ENCODE assay signal across 18 mouse cellular contexts in genomic region chr16:22618424-22619056, GRCm38 (mm10). TPM values are rescaled to one million over a fixed set of nuclear protein-coding genes. Genes with fewer than 3 reads are reported as not detected.
A peak's percentile ranks its signal among the peaks of the same experiment; 100 is the strongest.
DNase-seq lines count a peak whose midpoint lies in the region; ATAC-seq and TF ChIP-seq lines count a peak whose summit lies in the region.
"Had no signal": no experiment of that assay in that cellular context is flagged by ENCODE, and none has a peak within 500 bp of the region (broad histone marks: within the 10 kb centered on the region; RNA-seq: fewer than 3 reads in every experiment).

No protein-coding gene starts in this region.

- no peak overlapping the region for H3K27ac ChIP-seq in hindbrain, embryonic 15.5 days (replicated peaks)
- no peak overlapping the region for H3K27ac ChIP-seq in hindbrain, embryonic 11.5 days (ENCODE audit: low read depth, low read length)
- H3K27ac ChIP-seq in midbrain, embryonic 15.5 days = no peak overlapping the region
- H3K27ac ChIP-seq in midbrain, embryonic 11.5 days (ENCODE audit: low read depth, low read length) = no peak overlapping the region
- H3K27ac ChIP-seq in kidney, adult 2 months (ENCODE audit: insufficient read depth, low read depth, low read length) = no peak overlapping the region
- H3K27ac ChIP-seq: heart, embryonic 15.5 days; kidney, embryonic 15.5 days; lung, embryonic 15.5 days; neural tube, embryonic 12.5 days had no signal

- no peak overlapping the region for H3K9ac ChIP-seq in hindbrain, embryonic 15.5 days
- no peak overlapping the region for H3K9ac ChIP-seq in hindbrain, embryonic 11.5 days (ENCODE audit: low read depth, low read length)
- no peak overlapping the region for H3K9ac ChIP-seq in midbrain, embryonic 15.5 days
- no peak overlapping the region for H3K9ac ChIP-seq in midbrain, embryonic 11.5 days (ENCODE audit: low read length)
- H3K9ac ChIP-seq: heart, embryonic 15.5 days; kidney, embryonic 15.5 days; lung, embryonic 15.5 days; neural tube, embryonic 12.5 days had no signal

- no peaks in the 10 kb centered on the region for H3K36me3 ChIP-seq in hindbrain, embryonic 15.5 days
- H3K36me3 ChIP-seq in hindbrain, embryonic 11.5 days (ENCODE audit: control insufficient read depth, insufficient read depth, low read length) = no peaks in the 10 kb centered on the region
- no peaks in the 10 kb centered on the region for H3K36me3 ChIP-seq in midbrain, embryonic 15.5 days (replicated peaks)
- no peaks in the 10 kb centered on the region for H3K36me3 ChIP-seq in midbrain, embryonic 11.5 days (ENCODE audit: control insufficient read depth, insufficient read depth, low read length)
- no peaks in the 10 kb centered on the region for H3K36me3 ChIP-seq in kidney, adult 2 months (ENCODE audit: control insufficient read depth, insufficient read depth, low read length)
- H3K36me3 ChIP-seq: G1E; heart, embryonic 15.5 days; kidney, embryonic 15.5 days; lung, embryonic 15.5 days; neural tube, embryonic 12.5 days had no signal

- H3K27me3 ChIP-seq in hindbrain, embryonic 15.5 days = no peaks in the 10 kb centered on the region
- H3K27me3 ChIP-seq in hindbrain, embryonic 11.5 days (ENCODE audit: control insufficient read depth, insufficient read depth, low read length) = no peaks in the 10 kb centered on the region
- H3K27me3 ChIP-seq in midbrain, embryonic 15.5 days (replicated peaks) = no peaks in the 10 kb centered on the region
- H3K27me3 ChIP-seq in midbrain, embryonic 11.5 days (ENCODE audit: control insufficient read depth, insufficient read depth, low read length) = no peaks in the 10 kb centered on the region
- no peaks in the 10 kb centered on the region for H3K27me3 ChIP-seq in kidney, adult 2 months (replicated peaks; ENCODE audit: control insufficient read depth, insufficient read depth, low read length)
- H3K27me3 ChIP-seq: neural tube, embryonic 12.5 days had no signal

- no peak overlapping the region for H3K4me3 ChIP-seq in hindbrain, embryonic 15.5 days
- H3K4me3 ChIP-seq in hindbrain, embryonic 11.5 days (ENCODE audit: low read depth, low read length) = no peak overlapping the region
- H3K4me3 ChIP-seq in midbrain, embryonic 15.5 days = no peak overlapping the region
- H3K4me3 ChIP-seq in midbrain, embryonic 11.5 days (ENCODE audit: low read depth, low read length) = no peak overlapping the region
- H3K4me3 ChIP-seq in kidney, adult 2 months (ENCODE audit: insufficient read depth, low read depth, low read length) = no peak overlapping the region
- H3K4me3 ChIP-seq: heart, embryonic 15.5 days; kidney, embryonic 15.5 days; lung, embryonic 15.5 days; neural tube, embryonic 12.5 days had no signal

- no peak overlapping the region for H3K4me2 ChIP-seq in hindbrain, embryonic 15.5 days
- H3K4me2 ChIP-seq in hindbrain, embryonic 11.5 days (replicated peaks; ENCODE audit: low read depth, low read length) = no peak overlapping the region
- H3K4me2 ChIP-seq in midbrain, embryonic 15.5 days = no peak overlapping the region
- H3K4me2 ChIP-seq in midbrain, embryonic 11.5 days = no peak overlapping the region
- H3K4me2 ChIP-seq: heart, embryonic 15.5 days; kidney, embryonic 15.5 days; lung, embryonic 15.5 days; neural tube, embryonic 12.5 days had no signal

- 76% methylated on average over 8 of the region's 8 CpGs for WGBS in hindbrain, embryonic 15.5 days
- WGBS in hindbrain, embryonic 11.5 days = 84% methylated on average over 8 of the region's 8 CpGs
- WGBS in midbrain, embryonic 15.5 days = 77% methylated on average over 8 of the region's 8 CpGs
- 86% methylated on average over 8 of the region's 8 CpGs for WGBS in midbrain, embryonic 11.5 days
- WGBS in kidney, adult 2 months = 70% methylated on average over 8 of the region's 8 CpGs

- no peaks in the 10 kb centered on the region for H3K4me1 ChIP-seq in hindbrain, embryonic 15.5 days (replicated peaks)
- H3K4me1 ChIP-seq in hindbrain, embryonic 11.5 days (replicated peaks; ENCODE audit: control insufficient read depth, insufficient read depth, low read length) = no peaks in the 10 kb centered on the region
- 0 out of 2 replicates have a peak, but pooled peaks cover 2% of the 10 kb centered on the region for H3K4me1 ChIP-seq in midbrain, embryonic 15.5 days
- H3K4me1 ChIP-seq in midbrain, embryonic 11.5 days (ENCODE audit: control insufficient read depth, insufficient read depth, low read length) = no peaks in the 10 kb centered on the region
- peaks cover 5% of the 10 kb centered on the region; the same call in 1 of the 2 replicates for H3K4me1 ChIP-seq in kidney, adult 2 months (ENCODE audit: control insufficient read depth, insufficient read depth, low read length)
- H3K4me1 ChIP-seq: kidney, embryonic 15.5 days; lung, embryonic 15.5 days; neural tube, embryonic 12.5 days had no signal

- peak; percentile 38; the same call in 1 of the 2 replicates for ATAC-seq in hindbrain, embryonic 15.5 days (ENCODE audit: low FRiP score, low read depth)
- no peak for ATAC-seq in hindbrain, embryonic 11.5 days (ENCODE audit: low FRiP score)
- ATAC-seq in midbrain, embryonic 15.5 days (replicated peaks) = peak; percentile 84; the same call in 1 of the 2 replicates
- no peak for ATAC-seq in midbrain, embryonic 11.5 days (ENCODE audit: low FRiP score)
- ATAC-seq in megakaryocyte progenitor cell, adult 5-6 weeks (replicated peaks; ENCODE audit: poor library complexity) = peak; percentile 78

- DNase-seq in hindbrain, embryonic 11.5 days (ENCODE audit: low spot score) = no peak
- no peak for DNase-seq in midbrain, embryonic 11.5 days (ENCODE audit: low spot score, missing footprints)
- DNase-seq in brain, embryonic 18.5 days (ENCODE audit: low read depth, low spot score) = peak; percentile 16
- no peak for DNase-seq in ovary, postnatal 10 days (ENCODE audit: low spot score)
- no peak for DNase-seq in kidney, adult 2 months
- DNase-seq: cerebellum, adult 8-10 months; embryo, embryonic 11 days; heart, adult 11 months; liver; thymus, adult 18-20 months had no signal

- no peak for TF ChIP-seq CTCF in kidney, adult 2 months (conservative IDR thresholded peaks at IDR 0.05; ENCODE audit: insufficient read depth, insufficient read length, low read depth, low read length)

- TF ChIP-seq POLR2A in kidney, adult 2 months (IDR thresholded peaks at IDR 0.05; ENCODE audit: low read depth, low read length) = no peak

- H3K9me3 ChIP-seq in hindbrain, embryonic 15.5 days = no peaks in the 10 kb centered on the region
- no peaks in the 10 kb centered on the region for H3K9me3 ChIP-seq in hindbrain, embryonic 11.5 days (ENCODE audit: control insufficient read depth, low read length)
- H3K9me3 ChIP-seq in midbrain, embryonic 15.5 days = no peaks in the 10 kb centered on the region
- H3K9me3 ChIP-seq in midbrain, embryonic 11.5 days (ENCODE audit: control insufficient read depth, low read length) = no peaks in the 10 kb centered on the region
- H3K9me3 ChIP-seq: G1E; heart, embryonic 15.5 days; kidney, embryonic 15.5 days; lung, embryonic 15.5 days; neural tube, embryonic 12.5 days had no signal

RNA-seq across cellular contexts. Expression of gene Dgkg, which starts 38.5 kb away (rescaled TPM):
- 3.9 and 4.5 TPM in 2 replicates for polyA plus RNA-seq in hindbrain, embryonic 15.5 days (2015; fragmentation: Nextera tagmentation; extraction: Ambion mirVana)
- polyA plus RNA-seq in hindbrain, embryonic 11.5 days (2014; fragmentation: Nextera tagmentation; extraction: Ambion mirVana) = 0.12 and 0.14 TPM in 2 replicates
- 2.0 and 2.6 TPM in 2 replicates for polyA plus RNA-seq in midbrain, embryonic 15.5 days (2015; fragmentation: Nextera tagmentation; extraction: Ambion mirVana)
- polyA plus RNA-seq in midbrain, embryonic 11.5 days (2014; fragmentation: Nextera tagmentation; extraction: Ambion mirVana) = 0.15 and 0.28 TPM in 2 replicates
- total RNA-seq in megakaryocyte progenitor cell, adult 5-6 weeks (2015) = 13.5 and 18.8 TPM in 2 replicates
- total RNA-seq in megakaryocyte progenitor cell, adult 5-6 weeks (2017) = 13.9 and 14.0 TPM in 2 replicates
- 1.2 and 1.4 TPM in 2 replicates for polyA plus RNA-seq in kidney, adult 2 months (2012; rRNA removed)
- polyA plus RNA-seq: G1E had no signal

Comparison
In these comparisons a context has a peak if more than half of its experiments do, and no peak if none do; other contexts are left out.
1. ATAC-seq: peak in hindbrain, embryonic 15.5 days (single experiment), midbrain, embryonic 15.5 days (single experiment) and megakaryocyte progenitor cell, adult 5-6 weeks (single experiment); none in hindbrain, embryonic 11.5 days (single experiment) and midbrain, embryonic 11.5 days (single experiment).